Mouse (Mus musculus) gastrocnemius, adult 18-20 months (tissue): ENCODE data around the gene Lonp2. TPM values are rescaled to one million over a fixed set of nuclear protein-coding genes. Genes with fewer than 3 reads are reported as not detected.

Source experiments
- DNase-seq: peaks from one replicate; pipeline ENCODE4 v3.0.0; 2021; ENCODE audit warnings: low spot score
- total RNA-seq, 2 experiments: library from RNA; stranded (reverse); gene quantifications; 2 replicates each; pipeline ENCODE4 v1.2.3; 2021

The Lonp2 gene
- total RNA-seq, 2 experiments from 2014 or later, result 61.9 to 70.3 TPM

- DNase-seq, result no peak
These were observed 6.0 kb upstream of the Lonp2 start for GRCm38 (mm10) chr8:86617759-86618387.

- DNase-seq, result no peak
These were observed 312 bp upstream of the Lonp2 start for GRCm38 (mm10) chr8:86623551-86623910.

- peak; percentile 4 for DNase-seq
These were observed 1.1 kb downstream of the Lonp2 start for GRCm38 (mm10) chr8:86624915-86625314.

GRCm38 (mm10) chr8:86630212-86630611 lies 6.4 kb downstream of the Lonp2 start:
- DNase-seq, result no peak

- no peak for DNase-seq
These were observed 7.6 kb downstream of the Lonp2 start for GRCm38 (mm10) chr8:86631395-86631794.

- DNase-seq, result no peak
These were observed 14.0 kb downstream of the Lonp2 start for GRCm38 (mm10) chr8:86637826-86638225.

- no peak for DNase-seq
These were observed 15.1 kb downstream of the Lonp2 start for GRCm38 (mm10) chr8:86638981-86639380.

GRCm38 (mm10) chr8:86642682-86643081 lies 18.8 kb downstream of the Lonp2 start:
- no peak for DNase-seq

- DNase-seq, result no peak
These were observed 20.8 kb downstream of the Lonp2 start for GRCm38 (mm10) chr8:86644661-86645060.

- DNase-seq, result no peak
These were observed 23.9 kb downstream of the Lonp2 start for GRCm38 (mm10) chr8:86647771-86648170.

GRCm38 (mm10) chr8:86651416-86651815 lies 27.6 kb downstream of the Lonp2 start:
- DNase-seq, result no peak

GRCm38 (mm10) chr8:86652546-86652945 lies 28.7 kb downstream of the Lonp2 start:
- DNase-seq, result no peak

- no peak for DNase-seq
These were observed 30.7 kb downstream of the Lonp2 start for GRCm38 (mm10) chr8:86654578-86654977.

GRCm38 (mm10) chr8:86668750-86669149 lies 44.9 kb downstream of the Lonp2 start:
- DNase-seq, result no peak

GRCm38 (mm10) chr8:86669259-86669658 lies 45.4 kb downstream of the Lonp2 start:
- DNase-seq, result no peak

- no peak for DNase-seq
These were observed 62.8 kb downstream of the Lonp2 start for GRCm38 (mm10) chr8:86686629-86687028.

- no peak for DNase-seq
These were observed 68.3 kb downstream of the Lonp2 start for GRCm38 (mm10) chr8:86692107-86692506.

- no peak for DNase-seq
These were observed 70.2 kb downstream of the Lonp2 start for GRCm38 (mm10) chr8:86694011-86694410.

- no peak for DNase-seq
These were observed 71.9 kb downstream of the Lonp2 start for GRCm38 (mm10) chr8:86695703-86696102.

- DNase-seq, result no peak
These were observed 75.1 kb downstream of the Lonp2 start for GRCm38 (mm10) chr8:86698811-86699421.

GRCm38 (mm10) chr8:86699471-86699870 lies 75.6 kb downstream of the Lonp2 start:
- no peak for DNase-seq

- no peak for DNase-seq
These were observed 78.6 kb downstream of the Lonp2 start for GRCm38 (mm10) chr8:86702453-86702852.

- no peak for DNase-seq
These were observed 81.5 kb downstream of the Lonp2 start for GRCm38 (mm10) chr8:86705317-86705716.

- no peak for DNase-seq
These were observed 82.9 kb downstream of the Lonp2 start for GRCm38 (mm10) chr8:86706756-86707155.
